Mouse (Mus musculus) E14TG2a.4 (cell line): ENCODE results near the gene AU022252.

ENCODE experiments used
- CTCF ChIP-seq: conservative IDR thresholded peaks from 2 replicates; pipeline ENCODE4 v1.5.1; 2014; ENCODE audit warnings: low read length
- NANOG ChIP-seq: IDR thresholded peaks from 2 replicates; pipeline ENCODE4 v1.6.1; 2014; ENCODE audit warnings: borderline replicate concordance, low read length, mixed read lengths
- POU5F1 ChIP-seq: IDR thresholded peaks from 2 replicates; pipeline ENCODE4 v1.6.1; 2014; ENCODE audit warnings: low read length, borderline replicate concordance

- TF ChIP-seq CTCF (no peak), POU5F1 (no peak), NANOG (no peak)
These were observed 8.0 kb downstream of the AU022252 start for GRCm38 (mm10) chr4:119224534-119224933.
